ENCODE assay signal across 20 mouse cellular contexts in genomic region chr7:24419579-24419978, GRCm38 (mm10). TPM values are rescaled to one million over a fixed set of nuclear protein-coding genes. Genes with fewer than 3 reads are reported as not detected.
DNase-seq lines count a peak whose midpoint lies in the region; ATAC-seq and TF ChIP-seq lines count a peak whose summit lies in the region.
"Had no signal": no experiment of that assay in that cellular context is flagged by ENCODE, and none has a peak within 500 bp of the region (broad histone marks: within the 10 kb centered on the region; RNA-seq: fewer than 3 reads in every experiment).

No protein-coding gene starts in this region.

- no peak overlapping the region for H3K9ac ChIP-seq in heart, embryonic 13.5 days
- H3K9ac ChIP-seq in heart, adult 2 months (ENCODE audit: low read depth, low read length), result no peak overlapping the region
- H3K9ac ChIP-seq in hindbrain, embryonic 13.5 days, result peak overlapping the region; percentile 26; the same call in 1 of the 2 replicates
- H3K9ac ChIP-seq: limb, embryonic 12.5 days; liver, embryonic 13.5 days; lung, embryonic 14.5 days had no signal

- H3K79me2 ChIP-seq in heart, adult 2 months (replicated peaks; ENCODE audit: control insufficient read depth, insufficient read depth, low read length), result no peaks in the 10 kb centered on the region

- intact Hi-C loops in heart, adult 2 months (cut with DNase I), result no loop called here

- no peak overlapping the region for H3K4me3 ChIP-seq in heart, embryonic 13.5 days
- no peak overlapping the region for H3K4me3 ChIP-seq in heart, adult 2 months
- no peak overlapping the region for H3K4me3 ChIP-seq in hindbrain, embryonic 13.5 days
- H3K4me3 ChIP-seq: limb, embryonic 12.5 days; liver, embryonic 13.5 days had no signal

- no peak for TF ChIP-seq CTCF in heart, adult 2 months (IDR thresholded peaks at IDR 0.05)
- TF ChIP-seq CTCF in brain, embryonic 14.5 days (IDR thresholded peaks at IDR 0.05; ENCODE audit: borderline replicate concordance, extremely low read depth, insufficient read depth, insufficient read length), result no peak

- 76% methylated on average over 8 of the region's 8 CpGs for WGBS in heart, embryonic 13.5 days
- WGBS in heart, adult 2 months, result 82% methylated on average over 8 of the region's 8 CpGs
- WGBS in hindbrain, embryonic 13.5 days, result 22% methylated on average over 8 of the region's 8 CpGs

- no peak for ATAC-seq in heart, embryonic 13.5 days (ENCODE audit: extremely low read depth, insufficient number of reproducible peaks, low FRiP score, low TSS enrichment)
- no peak for ATAC-seq in hindbrain, embryonic 13.5 days (ENCODE audit: low FRiP score)

- no peaks in the 10 kb centered on the region for H3K27me3 ChIP-seq in heart, embryonic 13.5 days (replicated peaks)
- H3K27me3 ChIP-seq in heart, adult 2 months (ENCODE audit: control insufficient read depth, insufficient read depth, low read length), result no peaks in the 10 kb centered on the region
- H3K27me3 ChIP-seq in hindbrain, embryonic 13.5 days, result no peaks in the 10 kb centered on the region
- H3K27me3 ChIP-seq: limb, embryonic 12.5 days; liver, embryonic 13.5 days had no signal

- H3K4me1 ChIP-seq in heart, embryonic 13.5 days, result peaks cover 40% of the 10 kb centered on the region
- H3K4me1 ChIP-seq in heart, adult 2 months (ENCODE audit: control insufficient read depth, insufficient read depth, low read length), result no peaks in the 10 kb centered on the region; the same call in 1 of the 2 replicates
- peaks cover 27% of the 10 kb centered on the region for H3K4me1 ChIP-seq in hindbrain, embryonic 13.5 days (replicated peaks)

- H3K27ac ChIP-seq in heart, embryonic 13.5 days (replicated peaks), result peak overlapping the region; percentile 12; the same call in 1 of the 2 replicates
- H3K27ac ChIP-seq in heart, adult 2 months, result no peak overlapping the region
- H3K27ac ChIP-seq in hindbrain, embryonic 13.5 days, result no peak overlapping the region
- H3K27ac ChIP-seq: limb, embryonic 12.5 days; liver, embryonic 13.5 days had no signal

- H3K9me3 ChIP-seq in heart, embryonic 13.5 days, result no peaks in the 10 kb centered on the region
- H3K9me3 ChIP-seq in hindbrain, embryonic 13.5 days, result no peaks in the 10 kb centered on the region
- H3K9me3 ChIP-seq: limb, embryonic 12.5 days; liver, embryonic 13.5 days had no signal

- peaks cover 45% of the 10 kb centered on the region for H3K36me3 ChIP-seq in heart, embryonic 13.5 days
- no peaks in the 10 kb centered on the region for H3K36me3 ChIP-seq in heart, adult 2 months (ENCODE audit: control insufficient read depth, insufficient read depth, low read length)
- peaks cover 76% of the 10 kb centered on the region for H3K36me3 ChIP-seq in hindbrain, embryonic 13.5 days

- no peak for DNase-seq in heart, adult 2 months
- peak; percentile 55 for DNase-seq in brain, adult 2 months (ENCODE audit: low read depth, low spot score)
- DNase-seq in brain, embryonic 14.5 days (ENCODE audit: low read depth), result peak; percentile 28
- DNase-seq in adrenal gland, adult (ENCODE audit: inconsistent age in 2 of 2, low spot score in 1 of 2), result no peak
- no peak for DNase-seq in cerebellum, adult 18-20 months
- DNase-seq in retina, embryonic 14.5 days (ENCODE audit: low spot score), result no peak
- DNase-seq: adrenal gland, adult 2 months; cerebellum, postnatal 10 days; gastrocnemius, postnatal 14 days; heart, postnatal 10 days; kidney, adult 11 months; liver, embryonic 13.5 days; lung, embryonic 14.5 days; lung, postnatal 4 days; thymus, postnatal 4 days had no signal

- no peak for TF ChIP-seq EP300 in heart, adult 2 months (IDR thresholded peaks at IDR 0.05; ENCODE audit: insufficient read depth, low read depth, low read length)

- no peak overlapping the region for H3K4me2 ChIP-seq in heart, embryonic 13.5 days
- no peak overlapping the region for H3K4me2 ChIP-seq in hindbrain, embryonic 13.5 days
- H3K4me2 ChIP-seq: limb, embryonic 12.5 days; liver, embryonic 13.5 days; lung, embryonic 14.5 days had no signal

- TF ChIP-seq POLR2A in heart, adult 2 months (IDR thresholded peaks at IDR 0.05; ENCODE audit: insufficient read depth, low read depth, low read length), result no peak
- no peak for TF ChIP-seq POLR2A in brain, embryonic 14.5 days (IDR thresholded peaks at IDR 0.05; ENCODE audit: borderline replicate concordance, extremely low read depth, insufficient read depth, insufficient read length, poor library complexity, severe bottlenecking)

RNA-seq across cellular contexts. Expression of gene Smg9, which starts 20.2 kb away (rescaled TPM):
- polyA plus RNA-seq in heart, embryonic 13.5 days (2015; fragmentation: Nextera tagmentation; extraction: Ambion mirVana), result 18.1 and 19.3 TPM in 2 replicates
- 1 to 10 TPM; 5.9 to 6.6 TPM for total RNA-seq in heart, adult 2 months (2021)
- polyA plus RNA-seq in heart, adult 2 months (2012; rRNA removed), result 19.2 and 21.4 TPM in 2 replicates
- 66.2 and 69.6 TPM in 2 replicates for polyA plus RNA-seq in brain, embryonic 14.5 days (2012; rRNA removed)
- polyA plus RNA-seq in hindbrain, embryonic 13.5 days (2015; fragmentation: Nextera tagmentation; extraction: Ambion mirVana), result 31.3 and 35.9 TPM in 2 replicates

RNA-seq across cellular contexts. Expression of gene Irgc1, which starts 32.5 kb away (rescaled TPM):
- not detected in 2 replicates for polyA plus RNA-seq in heart, embryonic 13.5 days (2015; fragmentation: Nextera tagmentation; extraction: Ambion mirVana)
- not detected for total RNA-seq in heart, adult 2 months (2021)
- polyA plus RNA-seq in heart, adult 2 months (2012; rRNA removed), result 0.67 and 0.88 TPM in 2 replicates
- 0.05 TPM in 1 of 2 replicates, not detected in the other for polyA plus RNA-seq in brain, embryonic 14.5 days (2012; rRNA removed)
- polyA plus RNA-seq in hindbrain, embryonic 13.5 days (2015; fragmentation: Nextera tagmentation; extraction: Ambion mirVana), result not detected in 2 replicates
- total RNA-seq: adrenal gland, adult 2 months; heart, postnatal 10 days; layer of hippocampus, postnatal 14 days had no signal
- polyA plus RNA-seq: adrenal gland, adult 2 months; kidney, embryonic 16.5 days; limb, embryonic 12.5 days; liver, embryonic 13.5 days; lung, embryonic 14.5 days had no signal

RNA-seq across cellular contexts. Expression of gene Plaur, which starts 42.7 kb away (rescaled TPM):
- 8.3 and 9.8 TPM in 2 replicates for polyA plus RNA-seq in heart, embryonic 13.5 days (2015; fragmentation: Nextera tagmentation; extraction: Ambion mirVana)
- 1 to 10 TPM; 3.3 to 3.6 TPM for total RNA-seq in heart, adult 2 months (2021)
- polyA plus RNA-seq in heart, adult 2 months (2012; rRNA removed), result 4.2 and 5.0 TPM in 2 replicates
- polyA plus RNA-seq in brain, embryonic 14.5 days (2012; rRNA removed), result 1.4 and 2.1 TPM in 2 replicates
- polyA plus RNA-seq in hindbrain, embryonic 13.5 days (2015; fragmentation: Nextera tagmentation; extraction: Ambion mirVana), result 1.2 and 1.6 TPM in 2 replicates

RNA-seq across cellular contexts. Expression of gene Kcnn4, which starts 49.5 kb away (rescaled TPM):
- polyA plus RNA-seq in heart, embryonic 13.5 days (2015; fragmentation: Nextera tagmentation; extraction: Ambion mirVana), result 2.9 and 5.3 TPM in 2 replicates
- 1 to 10 TPM in 1 of 2 experiments, under 1 TPM in 1; 0.91 to 1.1 TPM for total RNA-seq in heart, adult 2 months (2021)
- polyA plus RNA-seq in heart, adult 2 months (2012; rRNA removed), result 1.2 and 1.9 TPM in 2 replicates
- polyA plus RNA-seq in brain, embryonic 14.5 days (2012; rRNA removed), result 0.76 and 1.4 TPM in 2 replicates
- 1.2 and 1.5 TPM in 2 replicates for polyA plus RNA-seq in hindbrain, embryonic 13.5 days (2015; fragmentation: Nextera tagmentation; extraction: Ambion mirVana)

Comparison
In these comparisons a context has a peak if more than half of its experiments do, and no peak if none do; other contexts are left out.
1. DNase-seq: peak in brain, adult 2 months (single experiment) and brain, embryonic 14.5 days (single experiment); none in heart, adult 2 months (0 of 2), adrenal gland, adult (0 of 2), cerebellum, adult 18-20 months (0 of 2) and retina, embryonic 14.5 days (single experiment).